Mouse (Mus musculus): ENCODE results near the gene Utrn. TPM values are rescaled to one million over a fixed set of nuclear protein-coding genes. Genes with fewer than 3 reads are reported as not detected.

Gene Utrn
- polyA plus RNA-seq, 1 experiment from 2014 or later, result 21.5 TPM

DNA sequence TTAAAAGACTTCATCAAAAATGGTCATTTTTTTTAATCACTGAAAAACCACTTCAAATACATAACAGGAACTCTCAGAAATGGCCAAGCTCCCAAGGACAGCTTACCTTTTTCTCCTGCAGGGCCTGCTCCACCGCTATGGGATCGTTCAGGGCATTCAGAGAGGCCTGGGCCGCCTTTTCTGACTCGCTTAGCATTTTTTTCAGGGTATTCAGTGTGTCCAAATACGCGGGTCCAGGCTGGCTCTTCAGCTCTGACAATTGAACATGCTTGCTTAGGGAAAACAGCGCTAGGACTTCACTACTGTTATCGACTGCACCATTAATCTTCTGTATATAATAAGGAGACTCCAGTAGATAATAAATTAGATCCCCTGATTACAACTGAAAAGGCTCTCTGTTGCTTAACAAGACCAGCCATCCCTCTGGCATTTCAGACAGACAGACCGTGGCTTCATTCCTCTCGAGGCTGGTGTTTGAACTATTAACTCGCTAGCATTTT, 157.8 kb downstream of the Utrn start:
- no peak for ATAC-seq
- no peak overlapping the region for H3K9ac ChIP-seq (ENCODE audit: low read depth, low read length)
- no peak overlapping the region for H3K27ac ChIP-seq (ENCODE audit: low read depth, low read length)
- TF ChIP-seq CTCF (IDR thresholded peaks at IDR 0.05; ENCODE audit: low read depth), result no peak
- H3K4me3 ChIP-seq (ENCODE audit: low read depth, low read length), result no peak overlapping the region
- no peaks in the 10 kb centered on the region for H3K4me1 ChIP-seq (replicated peaks; ENCODE audit: control insufficient read depth, insufficient read depth, low read length)
- peaks cover 44% of the 10 kb centered on the region for H3K36me3 ChIP-seq (ENCODE audit: control insufficient read depth, insufficient read depth)
- 79% methylated on average over 11 of the region's 11 CpGs for WGBS
- H3K4me2 ChIP-seq (replicated peaks; ENCODE audit: low read depth), result no peak overlapping the region
- no peaks in the 10 kb centered on the region for H3K9me3 ChIP-seq (ENCODE audit: control insufficient read depth)
- no peaks in the 10 kb centered on the region for H3K27me3 ChIP-seq (replicated peaks; ENCODE audit: control insufficient read depth, insufficient read depth, low read length)

DNA sequence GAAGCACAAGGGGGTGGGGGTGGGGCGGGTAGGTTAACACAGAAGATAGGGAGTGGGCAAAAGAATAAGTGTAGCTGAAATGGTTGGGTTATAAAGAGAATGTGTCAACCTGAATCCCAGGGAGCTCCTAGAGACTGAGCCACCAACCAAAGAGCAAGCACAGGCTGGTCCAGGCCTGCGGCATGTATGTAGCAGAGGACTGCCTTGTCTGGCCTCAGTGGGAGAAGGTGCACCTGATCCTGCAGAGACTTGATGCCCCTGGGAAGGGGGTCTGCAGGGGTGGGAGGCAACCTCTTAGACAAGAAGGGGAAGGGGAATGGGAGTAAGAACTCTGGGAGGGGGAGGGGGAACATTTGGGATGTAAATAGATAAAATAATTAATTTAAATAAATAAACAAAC, 162.6 kb downstream of the Utrn start:
- no peak overlapping the region for H3K4me3 ChIP-seq (ENCODE audit: low read depth, low read length)
- H3K4me1 ChIP-seq (replicated peaks; ENCODE audit: control insufficient read depth, insufficient read depth, low read length), result no peaks in the 10 kb centered on the region
- H3K9me3 ChIP-seq (ENCODE audit: control insufficient read depth), result no peaks in the 10 kb centered on the region
- no peaks in the 10 kb centered on the region for H3K27me3 ChIP-seq (replicated peaks; ENCODE audit: control insufficient read depth, insufficient read depth, low read length)
- peaks cover 17% of the 10 kb centered on the region for H3K36me3 ChIP-seq (ENCODE audit: control insufficient read depth, insufficient read depth)
- no peak overlapping the region for H3K9ac ChIP-seq (ENCODE audit: low read depth, low read length)
- ATAC-seq, result no peak
- no peak overlapping the region for H3K27ac ChIP-seq (ENCODE audit: low read depth, low read length)
- TF ChIP-seq CTCF (IDR thresholded peaks at IDR 0.05; ENCODE audit: low read depth), result no peak
- WGBS, result 96% methylated on average over 2 of the region's 2 CpGs
- H3K4me2 ChIP-seq (replicated peaks; ENCODE audit: low read depth), result no peak overlapping the region

DNA sequence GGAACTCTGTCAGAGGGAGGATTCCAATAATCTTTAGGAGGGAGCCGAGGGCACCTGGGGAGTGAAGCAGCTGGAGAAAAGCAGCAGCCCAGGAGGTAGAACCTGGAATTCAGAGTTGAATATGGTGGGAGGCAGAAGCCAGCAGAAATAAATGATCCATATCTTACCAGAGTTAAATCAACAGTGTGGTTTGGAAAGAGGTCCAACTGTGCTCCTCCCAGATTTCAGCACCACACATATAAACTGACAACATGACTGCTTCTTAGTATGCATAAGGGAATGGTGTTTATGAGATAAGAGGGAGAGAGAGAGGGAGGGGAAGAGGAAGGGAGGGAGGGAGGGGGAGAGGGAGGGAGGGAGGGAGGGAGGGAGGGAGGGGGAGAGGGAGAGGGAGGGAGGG, 163.2 kb downstream of the Utrn start:
- Histone ChIP-seq H3K27me3 (replicated peaks; ENCODE audit: control insufficient read depth, insufficient read depth, low read length) (no peaks in the 10 kb centered on the region), H3K4me3 (ENCODE audit: low read depth, low read length) (no peak overlapping the region), H3K9me3 (ENCODE audit: control insufficient read depth) (no peaks in the 10 kb centered on the region), H3K9ac (ENCODE audit: low read depth, low read length) (no peak overlapping the region), H3K4me2 (replicated peaks; ENCODE audit: low read depth) (no peak overlapping the region), H3K36me3 (ENCODE audit: control insufficient read depth, insufficient read depth) (peaks cover 14% of the 10 kb centered on the region), H3K27ac (ENCODE audit: low read depth, low read length) (no peak overlapping the region), H3K4me1 (replicated peaks; ENCODE audit: control insufficient read depth, insufficient read depth, low read length) (no peaks in the 10 kb centered on the region)
- ATAC-seq, result no peak
- TF ChIP-seq CTCF (IDR thresholded peaks at IDR 0.05; ENCODE audit: low read depth), result no peak
- 88% methylated on average over 1 of the region's 1 CpGs for WGBS

DNA sequence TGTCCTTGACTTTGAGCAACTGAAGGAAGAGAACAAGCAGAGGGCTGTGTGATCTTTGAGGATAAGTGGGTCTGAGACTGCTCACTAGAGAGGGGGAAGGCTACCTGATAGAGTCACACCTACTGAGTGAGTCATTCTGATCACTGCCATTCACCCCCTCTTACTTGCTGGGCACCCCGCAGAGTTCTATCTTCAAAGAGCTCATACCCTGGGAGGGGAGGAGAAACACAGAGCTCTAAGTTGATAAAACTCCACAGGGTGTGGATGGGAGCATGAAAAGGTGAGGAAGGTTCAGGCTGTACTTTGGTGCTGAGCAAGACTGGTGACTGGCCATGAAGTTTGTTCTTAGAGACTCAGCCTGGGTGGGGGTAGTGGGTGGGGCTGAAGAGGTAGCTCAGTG, 164.9 kb downstream of the Utrn start:
- ATAC-seq, result no peak
- 33% methylated on average over 1 of the region's 1 CpGs for WGBS
- Histone ChIP-seq H3K27me3 (replicated peaks; ENCODE audit: control insufficient read depth, insufficient read depth, low read length) (no peaks in the 10 kb centered on the region), H3K9me3 (ENCODE audit: control insufficient read depth) (no peaks in the 10 kb centered on the region), H3K36me3 (ENCODE audit: control insufficient read depth, insufficient read depth) (peaks cover 8% of the 10 kb centered on the region), H3K4me1 (replicated peaks; ENCODE audit: control insufficient read depth, insufficient read depth, low read length) (no peaks in the 10 kb centered on the region), H3K4me3 (ENCODE audit: low read depth, low read length) (no peak overlapping the region), H3K4me2 (replicated peaks; ENCODE audit: low read depth) (no peak overlapping the region), H3K27ac (ENCODE audit: low read depth, low read length) (no peak overlapping the region), H3K9ac (ENCODE audit: low read depth, low read length) (no peak overlapping the region)
- no peak for TF ChIP-seq CTCF (IDR thresholded peaks at IDR 0.05; ENCODE audit: low read depth)

DNA sequence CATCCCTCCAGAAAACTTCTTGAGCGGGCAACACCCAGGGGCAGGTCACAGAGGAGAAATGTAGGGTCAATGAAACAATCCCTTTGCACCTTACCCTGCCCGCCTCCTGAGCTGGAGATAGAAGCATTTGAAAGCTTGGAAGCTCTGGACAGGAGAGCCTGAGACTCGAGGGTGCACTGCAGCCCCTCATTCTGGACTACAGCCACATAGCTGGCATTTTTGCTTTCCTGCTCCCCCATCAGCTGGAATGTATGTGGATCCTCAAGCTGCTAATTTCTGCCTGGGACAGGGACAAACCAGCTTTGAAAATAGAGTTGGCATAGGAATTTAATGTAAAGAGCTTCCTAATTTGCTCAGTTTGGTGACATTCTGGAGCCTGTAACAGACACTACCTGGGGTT, 165.6 kb downstream of the Utrn start:
- no peaks in the 10 kb centered on the region for H3K27me3 ChIP-seq (replicated peaks; ENCODE audit: control insufficient read depth, insufficient read depth, low read length)
- H3K4me3 ChIP-seq (ENCODE audit: low read depth, low read length), result no peak overlapping the region
- no peak overlapping the region for H3K4me2 ChIP-seq (replicated peaks; ENCODE audit: low read depth)
- peaks cover 8% of the 10 kb centered on the region for H3K36me3 ChIP-seq (ENCODE audit: control insufficient read depth, insufficient read depth)
- H3K9me3 ChIP-seq (ENCODE audit: control insufficient read depth), result no peaks in the 10 kb centered on the region
- no peaks in the 10 kb centered on the region for H3K4me1 ChIP-seq (replicated peaks; ENCODE audit: control insufficient read depth, insufficient read depth, low read length)
- ATAC-seq, result no peak
- no peak overlapping the region for H3K27ac ChIP-seq (ENCODE audit: low read depth, low read length)
- 66% methylated on average over 3 of the region's 3 CpGs for WGBS
- H3K9ac ChIP-seq (ENCODE audit: low read depth, low read length), result no peak overlapping the region
- no peak for TF ChIP-seq CTCF (IDR thresholded peaks at IDR 0.05; ENCODE audit: low read depth)

DNA sequence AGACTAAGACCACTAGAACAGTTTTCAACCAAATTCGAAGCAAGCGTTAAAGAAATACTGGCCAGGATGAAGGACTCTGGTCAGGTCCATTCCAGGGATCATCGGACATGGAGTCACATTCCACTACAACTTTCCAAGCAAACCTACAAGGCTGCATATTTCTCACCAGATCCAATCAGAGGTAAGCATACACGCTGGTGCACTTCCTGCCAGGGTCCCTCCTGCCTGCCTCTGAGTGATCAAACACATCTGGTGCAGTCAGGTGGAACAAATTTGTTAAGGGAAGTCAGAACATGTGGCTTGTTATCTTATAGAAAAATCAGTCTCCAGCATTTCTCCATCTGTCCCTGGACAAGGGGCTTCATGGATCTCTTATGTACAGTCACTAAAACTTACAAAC, 167.0 kb downstream of the Utrn start:
- Histone ChIP-seq H3K4me1 (replicated peaks; ENCODE audit: control insufficient read depth, insufficient read depth, low read length) (no peaks in the 10 kb centered on the region), H3K36me3 (ENCODE audit: control insufficient read depth, insufficient read depth) (peaks cover 8% of the 10 kb centered on the region), H3K27me3 (replicated peaks; ENCODE audit: control insufficient read depth, insufficient read depth, low read length) (no peaks in the 10 kb centered on the region), H3K9ac (ENCODE audit: low read depth, low read length) (no peak overlapping the region), H3K9me3 (ENCODE audit: control insufficient read depth) (no peaks in the 10 kb centered on the region), H3K4me2 (replicated peaks; ENCODE audit: low read depth) (no peak overlapping the region), H3K4me3 (ENCODE audit: low read depth, low read length) (no peak overlapping the region), H3K27ac (ENCODE audit: low read depth, low read length) (no peak overlapping the region)
- TF ChIP-seq CTCF (IDR thresholded peaks at IDR 0.05; ENCODE audit: low read depth), result no peak
- ATAC-seq, result no peak
- WGBS, result 90% methylated on average over 4 of the region's 4 CpGs

DNA sequence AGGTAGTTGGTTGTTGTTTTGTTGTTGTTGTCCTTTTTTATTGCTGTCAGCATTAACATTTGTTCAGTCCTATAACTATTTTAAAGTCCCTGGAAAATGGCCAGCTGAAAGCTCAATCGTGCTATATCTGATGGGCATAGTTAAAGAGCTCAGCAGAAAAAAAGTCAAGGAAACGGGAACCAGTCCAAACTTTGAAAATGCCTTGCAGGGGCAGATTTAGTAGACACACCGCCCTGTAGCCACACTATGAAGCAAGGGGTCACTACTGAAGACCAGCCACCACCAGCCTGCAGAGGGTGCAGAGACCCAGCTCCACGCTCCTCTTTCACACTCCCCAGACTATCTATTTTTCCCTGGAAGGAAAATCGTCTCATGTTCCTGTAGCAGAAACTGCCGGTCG, 167.5 kb downstream of the Utrn start:
- no peak overlapping the region for H3K4me2 ChIP-seq (replicated peaks; ENCODE audit: low read depth)
- no peaks in the 10 kb centered on the region for H3K4me1 ChIP-seq (replicated peaks; ENCODE audit: control insufficient read depth, insufficient read depth, low read length)
- no peak overlapping the region for H3K4me3 ChIP-seq (ENCODE audit: low read depth, low read length)
- no peak for ATAC-seq
- no peaks in the 10 kb centered on the region for H3K9me3 ChIP-seq (ENCODE audit: control insufficient read depth)
- H3K36me3 ChIP-seq (ENCODE audit: control insufficient read depth, insufficient read depth), result peaks cover 6% of the 10 kb centered on the region
- WGBS, result 83% methylated on average over 7 of the region's 7 CpGs
- no peaks in the 10 kb centered on the region for H3K27me3 ChIP-seq (replicated peaks; ENCODE audit: control insufficient read depth, insufficient read depth, low read length)
- no peak overlapping the region for H3K9ac ChIP-seq (ENCODE audit: low read depth, low read length)
- no peak for TF ChIP-seq CTCF (IDR thresholded peaks at IDR 0.05; ENCODE audit: low read depth)
- H3K27ac ChIP-seq (ENCODE audit: low read depth, low read length), result no peak overlapping the region

All from intestine, postnatal 0 days (tissue).